Mouse (Mus musculus) CH12.LX (cell line): ENCODE measurements around the gene Nipal4. TPM values are rescaled to one million over a fixed set of nuclear protein-coding genes. Genes with fewer than 3 reads are reported as not detected.

Experiments used
- DNase-seq: peaks from one replicate; pipeline ENCODE4 v3.0.0-alpha.2; 2013; ENCODE audit errors: extremely low read depth
- H3K27ac ChIP-seq: 2 replicates; pipeline ENCODE4 v1.5.1; 2012; ENCODE audit warnings: low read depth, mild to moderate bottlenecking, control low read depth, moderate library complexity; ENCODE audit not compliant: insufficient read depth
- H3K27me3 ChIP-seq: replicated peaks from 2 replicates; pipeline ENCODE3; 2012; ENCODE audit warnings: inconsistent platforms
- H3K36me3 ChIP-seq, 2 experiments: replicated peaks in 1 of 2; 2 replicates each; pipeline versions ENCODE3 to v1.6.1; 2012; ENCODE audit warnings: inconsistent platforms in 1 of 2, low read length in 1 of 2, mild to moderate bottlenecking in 1 of 2, mixed read lengths in 1 of 2, moderate library complexity in 1 of 2; ENCODE audit not compliant: control insufficient read depth in 1 of 2, insufficient read depth in 1 of 2
- H3K4me1 ChIP-seq, 2 experiments: 2 replicates each; pipeline ENCODE4 v1.6.1; 2012; ENCODE audit warnings: inconsistent platforms in 1 of 2, moderate library complexity in 1 of 2; ENCODE audit not compliant: insufficient read depth in 2 of 2, control insufficient read depth in 1 of 2
- H3K4me2 ChIP-seq: 2 replicates; pipeline ENCODE4 v1.6.1; 2012; ENCODE audit warnings: low read depth, mild to moderate bottlenecking, control low read depth; ENCODE audit not compliant: poor library complexity, insufficient read depth, severe bottlenecking
- H3K4me3 ChIP-seq, 3 experiments: fragments of 150-350 bp in 1 of 3; sonication (generic) in 1 of 3; replicated peaks in 1 of 3; 2 replicates each; pipeline versions ENCODE3 to v1.5.1; 2011 to 2012; ENCODE audit warnings: low read depth in 2 of 3, low read length in 2 of 3, mild to moderate bottlenecking in 2 of 3, moderate library complexity in 2 of 3, control low read depth in 1 of 3, improper control_type of control experiment in 1 of 3, inconsistent platforms in 1 of 3, mixed read lengths in 1 of 3; ENCODE audit not compliant: poor library complexity in 1 of 3
- H3K79me2 ChIP-seq: replicated peaks from 2 replicates; pipeline ENCODE4 v1.6.1; 2012; ENCODE audit warnings: mild to moderate bottlenecking, moderate library complexity; ENCODE audit not compliant: control insufficient read depth, poor library complexity, insufficient read depth, severe bottlenecking; ENCODE audit errors: extremely low read depth
- H3K9ac ChIP-seq: 2 replicates; pipeline ENCODE4 v1.6.1; 2012; ENCODE audit warnings: low read depth, mild to moderate bottlenecking, control low read depth, moderate library complexity; ENCODE audit not compliant: insufficient read depth
- H3K9me3 ChIP-seq: replicated peaks from 2 replicates; pipeline ENCODE3; 2012; ENCODE audit warnings: low read length, inconsistent platforms, mixed read lengths
- BHLHE40 ChIP-seq: IDR thresholded peaks from 2 replicates; pipeline ENCODE4 v1.6.1; 2011; ENCODE audit warnings: mild to moderate bottlenecking, low read depth, low read length, improper control_type of control experiment
- CHD1 ChIP-seq: IDR thresholded peaks from 2 replicates; pipeline ENCODE4 v1.6.1; 2012; ENCODE audit warnings: low read depth, low read length, improper control_type of control experiment, inconsistent platforms
- CTCF ChIP-seq, 2 experiments: IDR thresholded peaks in 1 of 2; conservative IDR thresholded peaks in 1 of 2; 2 replicates each; pipeline ENCODE4 v1.5.1; 2011 to 2012; ENCODE audit warnings: low read depth in 2 of 2, low read length in 2 of 2, improper control_type of control experiment in 1 of 2, inconsistent platforms in 1 of 2, mild to moderate bottlenecking in 1 of 2, moderate library complexity in 1 of 2
- GABPA ChIP-seq: IDR thresholded peaks from 2 replicates; pipeline ENCODE4 v1.6.1; 2012; ENCODE audit warnings: low read depth, low read length, improper control_type of control experiment, inconsistent platforms; ENCODE audit not compliant: insufficient replicate concordance
- HCFC1 ChIP-seq: IDR thresholded peaks from 2 replicates; pipeline ENCODE4 v1.6.1; 2012; ENCODE audit warnings: low read depth, mild to moderate bottlenecking, inconsistent platforms, low read length, improper control_type of control experiment
- IRF4 ChIP-seq: IDR thresholded peaks from 2 replicates; pipeline ENCODE4 v1.6.1; 2014; ENCODE audit warnings: low read depth, mild to moderate bottlenecking, inconsistent platforms, low read length, improper control_type of control experiment
- KAT2A ChIP-seq: IDR thresholded peaks from 2 replicates; pipeline ENCODE4 v1.6.1; 2012; ENCODE audit warnings: low read length, improper control_type of control experiment, inconsistent platforms; ENCODE audit not compliant: insufficient replicate concordance
- MAZ ChIP-seq: IDR thresholded peaks from 2 replicates; pipeline ENCODE4 v1.6.1; 2012; ENCODE audit warnings: low read depth, mild to moderate bottlenecking, inconsistent platforms, low read length, improper control_type of control experiment, moderate library complexity
- MEF2A ChIP-seq: IDR thresholded peaks from 2 replicates; pipeline ENCODE4 v1.6.1; 2014; ENCODE audit warnings: low read depth, mild to moderate bottlenecking, inconsistent platforms, low read length, improper control_type of control experiment, borderline replicate concordance
- MXI1 ChIP-seq: IDR thresholded peaks from 2 replicates; pipeline ENCODE4 v1.6.1; 2011; ENCODE audit warnings: mild to moderate bottlenecking, low read depth, low read length, improper control_type of control experiment
- MYC ChIP-seq: IDR thresholded peaks from 2 replicates; pipeline ENCODE4 v1.6.1; 2011; ENCODE audit warnings: low read depth, mild to moderate bottlenecking, improper control_type of control experiment, low read length
- NELFE ChIP-seq: IDR thresholded peaks from 2 replicates; pipeline ENCODE4 v1.6.1; 2011; ENCODE audit warnings: low read depth, low read length, improper control_type of control experiment
- NRF1 ChIP-seq: IDR thresholded peaks from 2 replicates; pipeline ENCODE4 v1.6.1; 2014; ENCODE audit warnings: low read depth, mild to moderate bottlenecking, inconsistent platforms, low read length, improper control_type of control experiment, moderate library complexity
- PAX5 ChIP-seq: IDR thresholded peaks from 2 replicates; pipeline ENCODE4 v1.6.1; 2012; ENCODE audit warnings: low read length, inconsistent platforms, mixed read lengths
- POLR2A ChIP-seq: IDR thresholded peaks from 2 replicates; pipeline ENCODE4 v1.6.1; 2011; ENCODE audit warnings: low read depth, mild to moderate bottlenecking, improper control_type of control experiment, low read length
- RAD21 ChIP-seq: IDR thresholded peaks from 2 replicates; pipeline ENCODE4 v1.6.1; 2011; ENCODE audit warnings: low read depth, mild to moderate bottlenecking, low read length, improper control_type of control experiment, moderate library complexity
- SIN3A ChIP-seq: IDR thresholded peaks from 2 replicates; pipeline ENCODE4 v1.6.1; 2012; ENCODE audit warnings: low read length, improper control_type of control experiment, inconsistent platforms
- SMC3 ChIP-seq: IDR thresholded peaks from 2 replicates; pipeline ENCODE4 v1.6.1; 2011; ENCODE audit warnings: low read depth, low read length, improper control_type of control experiment
- TBP ChIP-seq: conservative IDR thresholded peaks from 2 replicates; pipeline ENCODE4 v1.6.1; 2011; ENCODE audit warnings: low read depth, low read length, improper control_type of control experiment
- UBTF ChIP-seq: IDR thresholded peaks from 2 replicates; pipeline ENCODE4 v1.6.1; 2012; ENCODE audit warnings: low read depth, mild to moderate bottlenecking, inconsistent platforms, low read length, improper control_type of control experiment, moderate library complexity
- USF1 ChIP-seq: IDR thresholded peaks from 2 replicates; pipeline ENCODE4 v1.6.1; 2014; ENCODE audit warnings: low read depth, mild to moderate bottlenecking, inconsistent platforms, low read length, improper control_type of control experiment
- USF2 ChIP-seq: conservative IDR thresholded peaks from 2 replicates; pipeline ENCODE4 v1.6.1; 2011; ENCODE audit warnings: low read depth, low read length, improper control_type of control experiment
- ZC3H11A ChIP-seq: IDR thresholded peaks from 2 replicates; pipeline ENCODE4 v1.6.1; 2012; ENCODE audit warnings: low read depth, mild to moderate bottlenecking, inconsistent platforms, low read length, improper control_type of control experiment
- ZMIZ1 ChIP-seq: IDR thresholded peaks from 2 replicates; pipeline ENCODE4 v1.6.1; 2012; ENCODE audit warnings: low read depth, mild to moderate bottlenecking, inconsistent platforms, low read length, improper control_type of control experiment
- ZNF384 ChIP-seq: IDR thresholded peaks from 2 replicates; pipeline ENCODE4 v1.6.1; 2012; ENCODE audit warnings: low read depth, low read length, improper control_type of control experiment, inconsistent platforms
- dilution Hi-C: fragments of 300-500 bp; cut with MboI; formaldehyde crosslinking; loops from 2 replicates; pipeline ENCODE4 v1.14.3; 2020; ENCODE audit warnings: low sequenced_read_pairs; ENCODE audit not compliant: extremely low pct_unique_long_range_greater_than_20kb, extremely low pct_ligation_motif_present
- in situ Hi-C: fragments of 300-500 bp; cut with MboI; formaldehyde crosslinking; loops from 3 replicates; pipeline ENCODE4 v1.14.3; 2019; ENCODE audit warnings: low sequenced_read_pairs, low pct_ligation_motif_present, low pct_unique_long_range_greater_than_20kb, mixed read lengths
- polyA plus RNA-seq: library from polyadenylated mRNA; unstranded; fragments of >175 nt; gene quantifications from 2 replicates; pipeline ENCODE4 v1.2.1, GENCODE M21; 2012; ENCODE audit warnings: low read depth; ENCODE audit not compliant: insufficient read length
- total RNA-seq, 2 experiments: library from RNA; depleted of rRNA; stranded (reverse); fragments of 300-350 nt in 1 of 2; fragments of >200 nt in 1 of 2; gene quantifications; 2 replicates each; pipeline ENCODE4 v1.2.3; 2012 to 2014

Nipal4 gene
- total and polyA plus RNA-seq, 3 experiments = 0.08 TPM; not detected in 2

GRCm38 (mm10) chr11:46168506-46168905, 2.2 kb upstream of the Nipal4 start:
- H3K27me3 ChIP-seq = no peaks in the 10 kb centered on the region
- H3K79me2 ChIP-seq = no peaks in the 10 kb centered on the region
- no peak overlapping the region for H3K9ac ChIP-seq
- no peak for DNase-seq
- in situ Hi-C loops = no loop called here
- TF ChIP-seq NELFE (no peak), KAT2A (no peak), SIN3A (no peak), GABPA (no peak), MAZ (no peak), UBTF (no peak), PAX5 (no peak), CTCF (conservative IDR thresholded peaks at IDR 0.05 in 1 of 2, IDR thresholded peaks at IDR 0.05 in 1 of 2; ENCODE audit: low read depth in 2 of 2, low read length in 2 of 2) (no peak), IRF4 (no peak), SMC3 (no peak), POLR2A (no peak), USF1 (no peak), RAD21 (no peak), HCFC1 (no peak), ZMIZ1 (no peak), ZC3H11A (no peak), MXI1 (no peak)
- TF ChIP-seq, all 38 proteins: peak for 0
- Histone ChIP-seq H3K4me2 (no peak overlapping the region), H3K4me1 (peaks cover 0 to 10% of the 10 kb centered on the region in 2 experiments; a peak in 2 of 4 replicates), H3K4me3 (no peak overlapping the region), H3K9me3 (no peaks in the 10 kb centered on the region), H3K27ac (no peak overlapping the region), H3K36me3 (no peaks in the 10 kb centered on the region)
- dilution Hi-C loops = no loop called here

DNA sequence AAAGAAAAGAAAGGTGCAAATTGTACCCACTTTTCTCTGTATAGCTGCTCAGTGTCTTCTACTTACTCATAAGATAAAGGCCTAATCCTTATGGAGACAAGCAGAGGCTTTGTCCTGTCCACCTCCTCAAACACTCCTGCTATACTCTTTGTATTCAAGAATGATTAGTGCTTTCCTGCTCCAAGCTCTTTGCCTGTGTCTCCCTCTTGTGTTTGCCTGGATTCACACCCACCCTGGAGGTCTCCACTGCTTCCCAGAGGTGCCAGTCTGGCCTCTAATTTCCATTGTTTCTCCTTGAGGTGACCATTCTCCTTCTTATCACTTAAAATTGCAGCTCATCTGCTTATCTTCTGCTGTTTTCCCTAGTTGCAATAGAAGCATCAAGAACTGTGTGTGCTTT, 8.8 kb downstream of the Nipal4 start:
- DNase-seq = no peak
- in situ Hi-C loops = no loop called here

More for the DNA sequence above, 8.8 kb downstream of the Nipal4 start:
- TF ChIP-seq USF2 (no peak), KAT2A (no peak), SMC3 (peak; percentile 7; the same call in 1 of the 2 replicates), UBTF (no peak), GABPA (no peak), RAD21 (peak; percentile 24), MEF2A (no peak), TBP (no peak), IRF4 (no peak), BHLHE40 (no peak), CTCF (conservative IDR thresholded peaks at IDR 0.05 in 1 of 2, IDR thresholded peaks at IDR 0.05 in 1 of 2; ENCODE audit: low read depth in 2 of 2, low read length in 2 of 2) (peak in 1 of 2 experiments; percentile 29; a peak in 2 of 4 replicates), MYC (no peak), CHD1 (no peak), PAX5 (no peak), ZNF384 (no peak), ZC3H11A (no peak), NRF1 (no peak), SIN3A (no peak), MXI1 (no peak)
- TF ChIP-seq, all 38 proteins: peak for 3
- H3K4me2 ChIP-seq = no peak overlapping the region
- H3K9me3 ChIP-seq = no peaks in the 10 kb centered on the region
- no peak overlapping the region for H3K9ac ChIP-seq
- no peaks in the 10 kb centered on the region for H3K4me1 ChIP-seq
- no peaks in the 10 kb centered on the region for H3K27me3 ChIP-seq
- no peak overlapping the region for H3K4me3 ChIP-seq
- dilution Hi-C loops = no loop called here
- no peaks in the 10 kb centered on the region for H3K36me3 ChIP-seq
- no peak overlapping the region for H3K27ac ChIP-seq
- H3K79me2 ChIP-seq = no peaks in the 10 kb centered on the region
